Mouse (Mus musculus): ENCODE results near the gene Lrp1.
A peak's percentile ranks its signal among the peaks of the same experiment; 100 is the strongest.

Lrp1 gene

GRCm38 (mm10) chr10:127517941-127518340, 103.0 kb downstream of the Lrp1 start:
- peak in 1 of 2 experiments; percentile 25 for DNase-seq

GRCm38 (mm10) chr10:127516576-127517260, 104.2 kb downstream of the Lrp1 start:
- peak; percentile 39 to 45 for DNase-seq

GRCm38 (mm10) chr10:127515983-127516459, 104.9 kb downstream of the Lrp1 start:
- no peak for DNase-seq

GRCm38 (mm10) chr10:127515271-127515982, 105.5 kb downstream of the Lrp1 start:
- DNase-seq = peak in 1 of 2 experiments; percentile 41

- peak; percentile 37 to 45 for DNase-seq
Observed at GRCm38 (mm10) chr10:127514764-127515163, 106.2 kb downstream of the Lrp1 start, which contains the start of gene Ndufa4l2. Gene Ndufa4l2 (plus strand): TSS chr10:127514967.

- no peak for DNase-seq
Observed at GRCm38 (mm10) chr10:127514111-127514698, 106.7 kb downstream of the Lrp1 start.

GRCm38 (mm10) chr10:127513501-127514091, 107.4 kb downstream of the Lrp1 start:
- peak; percentile 50 to 59 for DNase-seq

GRCm38 (mm10) chr10:127512813-127513212, 108.1 kb downstream of the Lrp1 start:
- peak; percentile 97 to 98 for DNase-seq

- no peak for DNase-seq
Observed at GRCm38 (mm10) chr10:127512307-127512666, 108.7 kb downstream of the Lrp1 start.

GRCm38 (mm10) chr10:127511634-127512306, 109.2 kb downstream of the Lrp1 start:
- peak; percentile 91 for DNase-seq

- peak; percentile 45 to 63 for DNase-seq
Observed at GRCm38 (mm10) chr10:127510895-127511617, 109.9 kb downstream of the Lrp1 start.

GRCm38 (mm10) chr10:127509837-127510701, 110.9 kb downstream of the Lrp1 start:
- DNase-seq = peak; percentile 81 to 86

GRCm38 (mm10) chr10:127509051-127509836, 111.7 kb downstream of the Lrp1 start:
- peak; percentile 99 for DNase-seq

GRCm38 (mm10) chr10:127508239-127508638, 112.7 kb downstream of the Lrp1 start:
- DNase-seq = peak; percentile 96 to 97

- no peak for DNase-seq
Observed at GRCm38 (mm10) chr10:127500894-127501893, 119.8 kb downstream of the Lrp1 start, which contains the start of gene Stac3. Gene Stac3 (plus strand): TSS chr10:127501686.

GRCm38 (mm10) chr10:127500042-127500441, 120.9 kb downstream of the Lrp1 start:
- no peak for DNase-seq

- no peak for DNase-seq
Observed at GRCm38 (mm10) chr10:127499516-127499915, 121.4 kb downstream of the Lrp1 start.

GRCm38 (mm10) chr10:127496156-127496555, 124.8 kb downstream of the Lrp1 start:
- DNase-seq = no peak

- DNase-seq = no peak
Observed at GRCm38 (mm10) chr10:127492118-127492517, 128.8 kb downstream of the Lrp1 start.

Data from cerebellum, postnatal 10 days (tissue).